Mouse (Mus musculus): ENCODE results near the gene Olfr1195. TPM values are rescaled to one million over a fixed set of nuclear protein-coding genes. Genes with fewer than 3 reads are reported as not detected.
"Not testable (repeated sequence)": the region's sequence is repeated elsewhere in the genome, so short reads cannot be mapped to it uniquely, and the experiment has no call there.

Gene Olfr1195
- total RNA-seq (2021), result not detected

GRCm38 (mm10) chr2:88689087-88689486, at the start of gene Olfr1195:
Olfr1195 (minus strand) TSS chr2:88689187.
- DNase-seq (ENCODE audit: extremely low spot score in 1 of 2, low spot score in 1 of 2), result no peak

GRCm38 (mm10) chr2:88732266-88732665, 43.3 kb upstream of the Olfr1195 start, which contains the start of gene Olfr1197:
Olfr1197 (minus strand) TSS chr2:88732366.
- no peak for DNase-seq (ENCODE audit: extremely low spot score in 1 of 2, low spot score in 1 of 2)

GRCm38 (mm10) chr2:88704497-88704896, 15.5 kb upstream of the Olfr1195 start, which contains the start of gene Olfr1196:
Olfr1196 (minus strand) TSS chr2:88704597.
- no peak for DNase-seq (ENCODE audit: extremely low spot score in 1 of 2, low spot score in 1 of 2)

GRCm38 (mm10) chr2:88675328-88675727, 13.7 kb downstream of the Olfr1195 start, which contains the start of gene Olfr1193:
Olfr1193 (plus strand) TSS chr2:88675628.
- DNase-seq (ENCODE audit: extremely low spot score in 1 of 2, low spot score in 1 of 2), result not testable (repeated sequence)

GRCm38 (mm10) chr2:88648209-88648608, 40.8 kb downstream of the Olfr1195 start, which contains the start of gene Olfr1192-ps1:
Olfr1192-ps1 (plus strand) TSS chr2:88648509.
- no peak for DNase-seq (ENCODE audit: extremely low spot score in 1 of 2, low spot score in 1 of 2)

- not testable (repeated sequence) for DNase-seq (ENCODE audit: extremely low spot score in 1 of 2, low spot score in 1 of 2)
Observed at GRCm38 (mm10) chr2:88640242-88640641, 48.7 kb downstream of the Olfr1195 start, which contains the start of gene Olfr1191-ps1. Olfr1191-ps1 (plus strand) TSS chr2:88640542.

Other genes with a start within 250 kb of the Olfr1195 start
- not detected for gene Gm13757, start 240.1 kb downstream of the Olfr1195 start, total RNA-seq (2021)
- gene Olfr1183, start 234.3 kb downstream of the Olfr1195 start, total RNA-seq (2021), result not detected
- not detected for gene Olfr1184, start 205.6 kb downstream of the Olfr1195 start, total RNA-seq (2021)
- gene Olfr1185-ps1, start 195.9 kb downstream of the Olfr1195 start, total RNA-seq (2021), result not detected
- not detected for gene Olfr1186, start 170.6 kb downstream of the Olfr1195 start, total RNA-seq (2021)
- not detected for gene Olfr1188, start 132.3 kb downstream of the Olfr1195 start, total RNA-seq (2021)
- not detected for gene Olfr1189, start 102.7 kb downstream of the Olfr1195 start, total RNA-seq (2021)
- under 1 TPM in 1 of 2 experiments, not detected in 1; 0.05 TPM for gene Olfr1191-ps1, start 48.6 kb downstream of the Olfr1195 start, total RNA-seq (2021)
- gene Olfr1192-ps1, start 40.7 kb downstream of the Olfr1195 start, total RNA-seq (2021), result not detected
- not detected for gene Olfr1193, start 13.6 kb downstream of the Olfr1195 start, total RNA-seq (2021)
- gene Olfr1196, start 15.4 kb upstream of the Olfr1195 start, total RNA-seq (2021), result not detected
- gene Olfr1197, start 43.2 kb upstream of the Olfr1195 start, total RNA-seq (2021), result not detected
- gene Olfr1198, start 62.2 kb upstream of the Olfr1195 start, total RNA-seq (2021), result not detected
- gene Olfr1199, start 71.3 kb upstream of the Olfr1195 start, total RNA-seq (2021), result not detected
- not detected for gene Olfr1200, start 81.3 kb upstream of the Olfr1195 start, total RNA-seq (2021)
- not detected for gene Olfr1201, start 103.8 kb upstream of the Olfr1195 start, total RNA-seq (2021)
- not detected for gene Olfr1202, start 125.3 kb upstream of the Olfr1195 start, total RNA-seq (2021)
- not detected for gene Olfr1205, start 140.6 kb upstream of the Olfr1195 start, total RNA-seq (2021)
- not detected for gene Olfr1204, start 160.1 kb upstream of the Olfr1195 start, total RNA-seq (2021)
- not detected for gene Olfr1206, start 174.0 kb upstream of the Olfr1195 start, total RNA-seq (2021)
- not detected for gene Olfr1208, start 213.1 kb upstream of the Olfr1195 start, total RNA-seq (2021)
- not detected for gene Olfr1209, start 226.0 kb upstream of the Olfr1195 start, total RNA-seq (2021)
- gene Olfr1211, start 248.9 kb upstream of the Olfr1195 start, total RNA-seq (2021), result not detected

Data from layer of hippocampus, postnatal 25 days (tissue).